Mouse (Mus musculus): ENCODE results near the gene Fscn1.

GRCm38 (mm10) chr5:142983174-142983573, 23.0 kb downstream of the Fscn1 start:
- TF ChIP-seq CTCF (IDR thresholded peaks at IDR 0.05; ENCODE audit: low read depth, low read length) (no peak), POLR2A (IDR thresholded peaks at IDR 0.05; ENCODE audit: borderline replicate concordance, low read depth, low read length) (no peak)

Data from bone marrow macrophage, adult 2 months (primary cell).